ENCODE assay signal across 10 mouse cellular contexts in the genomic region with DNA sequence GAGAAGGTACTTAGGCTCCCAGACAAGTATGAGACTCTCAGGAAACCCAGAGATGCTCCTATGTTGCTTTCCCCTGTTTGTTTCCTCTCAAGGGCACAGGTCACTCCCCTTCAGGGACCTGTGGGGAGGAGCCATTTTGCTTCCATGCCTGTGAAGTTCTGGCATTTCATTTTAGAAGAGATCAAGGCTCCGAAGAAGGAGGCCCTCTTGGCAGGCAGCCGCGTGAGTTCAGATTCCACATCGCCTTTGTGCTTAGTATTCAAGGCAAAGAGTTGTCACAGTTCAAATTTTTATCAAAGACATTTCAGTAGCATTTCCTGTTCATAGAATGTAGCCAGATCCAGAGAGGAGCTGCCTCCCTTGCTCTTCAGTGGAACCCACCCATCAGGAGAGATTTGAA.
DNase-seq lines count a peak whose midpoint lies in the region; ATAC-seq and TF ChIP-seq lines count a peak whose summit lies in the region.
"Had no signal": no experiment of that assay in that cellular context is flagged by ENCODE, and none has a peak within 500 bp of the region (broad histone marks: within the 10 kb centered on the region; RNA-seq: fewer than 3 reads in every experiment).

No protein-coding gene starts in this region.

- no peak overlapping the region for H3K4me3 ChIP-seq in kidney, adult 2 months (ENCODE audit: insufficient read depth, low read depth, low read length)
- H3K4me3 ChIP-seq in kidney, embryonic 16.5 days (ENCODE audit: low read length) = no peak overlapping the region
- H3K4me3 ChIP-seq: embryonic facial prominence, embryonic 15.5 days had no signal

- TF ChIP-seq POLR2A in kidney, adult 2 months (IDR thresholded peaks at IDR 0.05; ENCODE audit: low read depth, low read length) = no peak

- no peaks in the 10 kb centered on the region for H3K9me3 ChIP-seq in kidney, embryonic 16.5 days (ENCODE audit: low read length)
- H3K9me3 ChIP-seq: embryonic facial prominence, embryonic 15.5 days had no signal

- H3K4me2 ChIP-seq in kidney, embryonic 16.5 days (replicated peaks; ENCODE audit: low read depth, low read length) = no peak overlapping the region
- H3K4me2 ChIP-seq: embryonic facial prominence, embryonic 15.5 days had no signal

- no peak for ATAC-seq in kidney, embryonic 16.5 days (ENCODE audit: low FRiP score, low TSS enrichment)
- ATAC-seq: forebrain, embryonic 16.5 days; hindbrain, embryonic 16.5 days had no signal

- H3K9ac ChIP-seq in kidney, embryonic 16.5 days (replicated peaks; ENCODE audit: low read length) = no peak overlapping the region
- H3K9ac ChIP-seq: embryonic facial prominence, embryonic 15.5 days had no signal

- H3K27me3 ChIP-seq in kidney, adult 2 months (replicated peaks; ENCODE audit: control insufficient read depth, insufficient read depth, low read length) = no peaks in the 10 kb centered on the region; the same call in 1 of the 2 replicates
- no peaks in the 10 kb centered on the region for H3K27me3 ChIP-seq in kidney, embryonic 16.5 days (ENCODE audit: insufficient read depth, low read length)
- H3K27me3 ChIP-seq: embryonic facial prominence, embryonic 15.5 days had no signal

- WGBS in kidney, adult 2 months = 66% methylated on average over 4 of the region's 4 CpGs
- 70% methylated on average over 4 of the region's 4 CpGs for WGBS in kidney, embryonic 16.5 days

- no peaks in the 10 kb centered on the region for H3K36me3 ChIP-seq in kidney, adult 2 months (ENCODE audit: control insufficient read depth, insufficient read depth, low read length)
- H3K36me3 ChIP-seq in kidney, embryonic 16.5 days (ENCODE audit: insufficient read depth, low read length) = no peaks in the 10 kb centered on the region
- H3K36me3 ChIP-seq: embryonic facial prominence, embryonic 15.5 days had no signal

- peak; percentile 65 for DNase-seq in kidney, adult 2 months
- DNase-seq in gastrocnemius, postnatal 10 days = peak; percentile 12
- peak; percentile 35 for DNase-seq in heart, postnatal 4 days
- DNase-seq in lung, postnatal 14 days = peak; percentile 35
- no peak for DNase-seq in thymus, postnatal 4 days
- no peak for DNase-seq in cerebellum, adult 9-11 months

- no peaks in the 10 kb centered on the region for H3K4me1 ChIP-seq in kidney, adult 2 months (ENCODE audit: control insufficient read depth, insufficient read depth, low read length)
- no peaks in the 10 kb centered on the region for H3K4me1 ChIP-seq in kidney, embryonic 16.5 days (ENCODE audit: insufficient read depth, low read length)

- no peak for TF ChIP-seq CTCF in kidney, adult 2 months (conservative IDR thresholded peaks at IDR 0.05; ENCODE audit: insufficient read depth, insufficient read length, low read depth, low read length)

- no peak overlapping the region for H3K27ac ChIP-seq in kidney, adult 2 months (ENCODE audit: insufficient read depth, low read depth, low read length)
- no peak overlapping the region for H3K27ac ChIP-seq in kidney, embryonic 16.5 days (ENCODE audit: low read length)
- H3K27ac ChIP-seq: embryonic facial prominence, embryonic 15.5 days had no signal

Comparison
In these comparisons a context has a peak if more than half of its experiments do, and no peak if none do; other contexts are left out.
1. DNase-seq: peak in kidney, adult 2 months (single experiment), gastrocnemius, postnatal 10 days (single experiment), heart, postnatal 4 days (single experiment) and lung, postnatal 14 days (single experiment); none in thymus, postnatal 4 days (single experiment) and cerebellum, adult 9-11 months (single experiment).